Mouse (Mus musculus): ENCODE results near the gene Fam19a1.

DNA sequence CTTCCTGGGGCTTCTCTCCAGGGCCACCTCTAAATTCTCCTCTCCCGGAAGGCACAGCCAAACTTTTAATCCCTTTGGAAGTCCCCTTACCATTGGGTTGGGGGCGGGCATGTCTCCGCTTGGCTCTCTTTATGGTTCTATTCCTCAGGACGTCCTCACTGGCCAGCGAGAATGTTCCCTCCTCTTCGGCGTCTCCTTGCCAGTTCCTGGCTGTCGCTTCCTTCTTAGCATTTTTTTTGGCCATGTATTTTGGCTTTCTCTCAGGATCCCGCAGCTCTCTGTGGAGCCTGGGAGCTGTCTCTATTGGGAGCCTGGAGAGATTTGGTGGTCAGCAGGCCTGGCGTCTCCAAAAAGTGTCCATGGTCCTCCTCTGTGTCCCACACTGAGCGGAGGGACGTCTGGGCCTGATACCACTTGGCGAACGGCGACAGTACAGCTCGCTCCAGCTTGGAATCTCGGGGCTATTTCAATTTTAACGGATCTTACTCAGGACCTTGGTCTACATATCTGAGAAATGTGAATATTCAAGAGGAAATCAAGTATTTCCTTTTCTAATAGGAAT is 52.9 kb downstream of the Fam19a1 start, which contains the start of gene 1700123L14Rik:
- TF ChIP-seq POLR2A (IDR thresholded peaks at IDR 0.05; ENCODE audit: low read depth, low read length) (no peak), CTCF (conservative IDR thresholded peaks at IDR 0.05; ENCODE audit: insufficient read depth, insufficient read length, low read depth, low read length) (no peak)

All from kidney, adult 2 months (tissue).